Mouse (Mus musculus) CD4-positive, CD25-positive, alpha-beta regulatory T cell, adult 2 months (primary cell): ENCODE measurements around the gene Syngr1.

ENCODE experiments used
- DNase-seq: peaks from one replicate; pipeline ENCODE4 v3.0.0-alpha.2; 2012; ENCODE audit warnings: low read depth, low spot score

Syngr1 gene

DNA sequence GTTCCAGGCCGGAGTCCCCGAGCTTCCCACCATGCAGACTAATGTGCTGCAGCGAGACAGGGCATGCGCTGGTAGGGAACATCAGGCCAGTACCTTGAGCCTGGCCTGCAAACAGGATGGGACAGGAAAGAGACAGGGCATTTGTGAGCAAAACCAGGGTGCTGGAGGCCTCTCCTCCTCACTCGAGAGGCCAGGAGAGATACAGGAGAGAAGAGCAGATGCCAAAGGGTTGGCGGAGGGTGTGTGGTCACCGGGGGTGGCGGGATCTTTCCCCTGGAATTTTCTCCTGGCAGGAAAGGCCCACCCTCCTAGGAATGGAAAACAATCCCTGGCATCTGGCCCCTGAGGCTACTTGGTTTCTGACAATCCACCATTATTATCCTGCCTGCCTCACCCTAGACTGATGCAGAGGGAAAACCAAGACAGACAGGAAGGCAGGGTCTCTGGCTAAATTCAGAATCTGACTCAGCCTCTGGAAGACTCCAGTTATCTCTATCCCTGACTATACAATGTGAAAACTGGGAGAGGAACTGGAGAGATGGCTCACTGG is 21.0 kb upstream of the Syngr1 start:
- no peak for DNase-seq

DNA sequence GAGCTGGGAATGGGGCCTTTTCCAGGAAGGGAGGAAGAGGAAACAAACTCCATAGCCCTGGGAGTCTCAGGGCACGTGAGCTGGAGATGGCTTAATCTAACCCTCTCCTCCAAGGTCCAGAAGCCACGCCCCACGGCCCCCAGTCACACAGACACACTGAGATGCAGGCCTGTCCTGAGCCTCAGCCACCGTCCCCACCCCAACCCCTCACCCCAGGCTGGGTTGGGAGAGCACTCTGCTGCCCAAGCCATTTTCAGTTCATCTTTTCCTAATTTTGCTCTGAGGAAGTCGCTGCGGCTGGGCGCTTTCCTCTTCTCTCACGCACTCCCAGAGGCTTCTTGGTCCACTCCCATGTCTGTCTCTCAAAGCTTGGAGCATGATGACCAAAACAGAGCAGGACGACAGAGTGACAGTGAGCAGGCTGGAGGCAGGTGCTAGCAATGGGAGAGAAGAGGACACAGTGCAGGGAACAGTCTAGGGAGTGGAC is 19.1 kb upstream of the Syngr1 start:
- no peak for DNase-seq

DNA sequence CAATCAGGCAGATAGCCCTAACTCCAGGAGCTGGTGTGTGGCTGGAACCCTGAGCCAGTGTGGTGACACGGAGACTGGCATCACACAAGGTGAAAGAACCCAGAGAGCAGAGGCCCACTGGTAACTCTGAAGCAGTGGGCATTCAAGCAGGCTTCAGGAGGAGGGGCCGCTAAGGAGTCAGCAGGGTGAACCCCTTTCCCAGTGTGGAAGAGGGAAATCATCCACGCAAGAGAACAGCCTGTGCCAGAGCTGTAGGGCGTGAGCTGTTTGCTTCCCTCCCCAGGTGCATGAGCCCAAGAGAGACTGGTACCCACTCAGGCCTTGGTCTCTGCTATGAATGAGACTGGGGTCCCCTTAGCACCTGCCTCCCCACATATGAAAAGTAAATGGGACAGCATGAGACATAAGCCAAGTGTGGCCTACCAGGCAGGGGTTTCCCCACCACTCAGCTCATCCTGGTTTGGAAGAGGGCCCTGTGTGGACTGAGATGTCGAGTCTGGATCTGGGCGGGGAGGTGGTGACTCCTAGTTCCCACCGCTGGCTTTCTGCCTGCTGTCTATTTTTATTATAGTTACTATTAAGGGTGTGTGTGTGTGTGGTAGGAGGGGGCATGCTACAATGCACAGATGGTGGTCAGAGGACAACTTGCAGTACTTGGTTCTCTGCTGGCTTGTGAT is 18.4 kb upstream of the Syngr1 start:
- DNase-seq: no peak

DNA sequence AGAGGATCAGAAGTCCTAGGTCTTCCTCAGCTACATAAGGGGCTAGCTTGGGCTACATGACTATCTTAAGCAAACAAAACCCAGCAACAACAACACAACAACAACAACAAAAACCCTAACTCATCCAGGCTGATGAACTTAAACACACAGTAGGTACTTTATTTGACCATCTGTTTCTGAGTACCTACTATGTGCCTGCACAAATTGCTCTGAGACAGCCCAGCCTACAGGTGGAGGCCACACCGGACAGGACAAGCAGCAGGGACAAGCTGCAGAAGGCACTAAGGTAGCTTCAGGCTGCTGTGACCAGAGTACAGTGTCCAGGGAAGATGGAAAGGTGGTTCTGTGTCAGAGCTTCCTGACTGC is 17.9 kb upstream of the Syngr1 start:
- no peak for DNase-seq

DNA sequence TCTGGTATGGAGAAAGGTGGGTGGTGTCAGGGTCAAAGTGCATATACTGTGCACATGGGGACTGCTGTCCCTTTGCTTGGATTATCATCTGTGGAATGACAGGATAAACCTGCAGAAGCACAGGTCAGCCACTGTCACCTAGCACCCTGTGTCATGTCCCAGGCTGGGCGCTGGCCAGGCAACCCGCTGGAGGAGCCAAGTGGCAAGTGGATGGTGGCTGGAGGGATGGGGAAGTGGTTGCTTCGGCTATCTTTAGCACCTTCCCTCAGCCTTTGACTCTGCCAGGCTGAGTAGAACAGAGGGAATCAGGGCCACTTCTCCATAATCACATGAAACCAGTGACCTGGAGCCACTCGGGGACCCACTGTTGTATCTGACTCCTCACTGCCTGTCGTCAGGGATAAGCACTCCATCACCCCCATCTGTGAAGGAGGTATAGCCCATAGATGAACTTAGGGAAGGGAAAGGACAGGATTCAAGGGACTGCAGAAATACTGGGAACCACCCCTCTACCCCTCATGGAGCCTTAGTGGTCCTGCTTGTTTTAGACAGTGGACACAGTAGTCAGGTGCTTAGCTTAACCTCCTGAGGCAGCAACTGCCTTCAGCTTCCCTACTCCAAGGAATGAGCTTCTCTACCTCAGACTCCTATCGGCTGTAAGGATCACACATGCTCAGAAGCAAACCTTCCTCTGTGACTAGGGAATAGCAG is 16.3 kb upstream of the Syngr1 start:
- DNase-seq: no peak

DNA sequence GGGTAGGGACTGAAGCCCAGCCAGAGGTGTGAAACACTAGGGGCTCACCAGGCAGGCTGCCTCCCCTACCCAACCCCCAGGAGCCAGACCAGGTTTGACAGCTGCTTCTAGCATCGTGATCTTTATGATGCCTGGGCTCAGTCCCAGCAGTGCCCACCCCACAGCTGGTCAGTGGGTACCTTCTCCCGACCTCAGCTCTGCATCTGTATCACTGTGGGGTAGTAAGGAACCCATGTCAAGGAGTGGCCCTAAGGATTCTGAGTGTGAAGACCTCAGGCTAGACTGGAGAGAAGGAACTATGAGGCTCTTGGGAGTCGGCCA is 15.8 kb upstream of the Syngr1 start:
- DNase-seq: no peak

DNA sequence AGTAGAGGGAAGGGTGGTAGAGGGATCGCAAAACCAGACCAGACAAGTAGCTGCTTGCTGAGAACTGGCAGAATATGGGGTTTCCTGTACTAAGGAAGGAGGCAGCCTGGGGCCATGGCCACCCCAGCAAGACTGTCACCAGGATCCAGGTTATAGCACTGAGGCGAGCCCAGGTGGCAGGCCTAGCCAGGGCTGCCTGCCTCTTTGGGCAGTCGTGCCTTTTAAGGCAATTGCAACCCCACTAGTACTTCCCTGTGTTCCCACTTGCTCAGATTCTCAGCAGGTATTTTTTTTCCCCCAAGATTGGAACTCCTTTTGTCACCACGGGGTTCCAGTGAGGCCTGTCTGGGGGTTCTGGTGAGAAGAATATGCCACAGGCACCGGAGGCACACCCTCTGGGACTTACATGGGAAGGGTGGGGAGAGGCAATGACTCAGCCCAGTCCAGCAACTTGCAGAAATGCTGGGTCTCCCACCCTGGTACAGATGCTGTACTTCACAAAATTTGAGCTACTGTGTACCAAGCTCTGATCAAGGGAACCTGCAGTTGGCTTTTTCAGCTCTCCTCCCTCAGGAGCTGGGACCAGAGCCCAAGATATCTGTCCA is 15.3 kb upstream of the Syngr1 start:
- DNase-seq: no peak

DNA sequence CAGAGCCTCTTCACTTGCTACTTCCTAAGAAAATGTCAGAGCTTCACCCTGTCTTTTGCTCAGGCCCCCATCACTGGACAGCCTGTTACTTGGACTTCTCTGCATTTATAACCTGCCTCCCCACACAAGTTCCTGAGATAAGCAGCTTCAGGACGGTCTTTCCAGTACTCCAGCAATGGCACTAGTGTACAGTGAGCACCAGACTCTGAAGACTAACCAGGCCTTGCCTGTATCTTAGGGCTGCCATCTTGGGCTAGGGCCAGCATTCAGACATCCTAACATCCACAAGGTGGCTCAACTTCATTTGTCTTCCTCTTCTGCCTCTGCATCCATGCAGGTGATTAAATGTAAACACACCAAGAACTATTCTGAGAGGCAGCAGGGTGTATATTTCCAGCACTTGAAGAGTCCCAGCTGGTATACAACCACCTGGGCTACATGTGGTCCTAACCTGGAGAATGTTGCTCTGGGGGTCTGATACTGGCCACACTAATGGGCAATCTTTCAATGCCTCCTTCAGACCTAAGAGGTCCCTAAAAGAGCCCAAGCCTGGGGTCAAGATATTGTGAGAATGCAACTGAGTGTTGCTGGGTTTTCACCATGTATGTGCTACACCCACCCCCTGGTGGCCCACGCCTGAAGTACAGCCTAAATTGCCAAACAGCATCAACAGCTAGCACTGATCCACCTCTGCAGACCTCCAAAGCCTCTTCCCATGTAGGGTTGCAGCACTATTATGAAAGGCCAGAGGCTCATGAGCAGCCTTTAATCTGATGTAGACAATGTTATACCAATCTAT is 14.6 kb upstream of the Syngr1 start:
- peak; percentile 88 for DNase-seq

DNA sequence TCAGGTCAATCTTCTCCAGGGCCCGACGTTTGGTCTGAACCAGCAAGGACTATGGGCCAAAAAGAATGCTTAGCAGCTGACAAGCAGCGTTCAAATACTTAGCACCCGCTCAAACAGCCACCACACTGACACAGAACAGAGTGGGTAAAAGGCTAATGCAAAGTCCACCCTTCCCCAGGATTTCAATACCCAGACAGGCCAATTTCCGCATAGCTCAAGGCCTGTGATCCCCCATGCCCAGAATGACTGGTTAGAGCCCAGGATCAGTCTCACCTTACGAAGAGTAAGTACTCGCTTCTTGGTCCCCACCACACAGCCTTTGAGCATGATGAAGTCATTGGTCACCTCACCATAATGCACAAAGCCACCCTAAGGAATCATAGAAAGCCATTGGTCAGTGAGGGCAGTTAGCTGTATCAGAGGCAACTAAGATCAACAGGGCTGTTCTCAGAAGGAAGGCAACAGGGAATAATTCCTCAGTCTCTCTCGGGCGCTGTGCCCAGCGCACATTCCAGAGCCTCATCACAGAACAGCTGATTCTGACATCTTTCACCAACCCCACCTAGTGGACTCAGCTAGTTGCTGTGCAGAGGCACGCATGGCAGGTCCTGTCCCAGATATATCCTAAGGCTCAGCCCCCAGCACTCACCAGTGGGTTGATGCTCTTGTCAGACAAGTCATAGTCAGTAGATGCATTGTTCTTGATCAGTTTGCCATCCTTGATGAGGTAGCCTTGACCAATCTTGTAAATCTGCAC is 12.9 kb upstream of the Syngr1 start:
- DNase-seq: no peak

DNA sequence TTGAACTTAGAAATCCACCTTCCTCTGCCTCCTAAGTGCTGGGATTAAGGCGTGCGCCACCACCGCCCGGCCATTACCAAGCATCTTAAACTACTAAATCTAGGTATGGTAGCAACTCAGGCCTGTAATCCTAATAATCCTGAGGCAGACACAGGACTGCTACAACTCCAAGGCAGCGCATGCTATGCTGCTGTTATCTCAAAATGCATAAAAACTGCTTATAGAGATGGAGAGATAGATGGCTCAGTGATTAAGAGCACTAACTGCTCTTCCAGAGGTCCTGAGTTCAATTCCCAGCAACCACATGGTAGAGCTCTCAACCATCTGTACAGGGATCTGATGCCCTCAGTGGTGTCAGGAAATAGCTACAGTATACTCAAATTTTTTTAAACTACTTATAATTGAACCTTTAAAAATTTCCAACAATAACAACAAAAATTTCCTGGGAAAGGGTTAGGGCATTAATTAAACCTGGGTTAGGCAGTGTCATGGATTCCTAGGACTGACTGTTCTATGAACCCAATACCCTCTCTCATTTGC is 11.9 kb upstream of the Syngr1 start:
- DNase-seq: no peak

DNA sequence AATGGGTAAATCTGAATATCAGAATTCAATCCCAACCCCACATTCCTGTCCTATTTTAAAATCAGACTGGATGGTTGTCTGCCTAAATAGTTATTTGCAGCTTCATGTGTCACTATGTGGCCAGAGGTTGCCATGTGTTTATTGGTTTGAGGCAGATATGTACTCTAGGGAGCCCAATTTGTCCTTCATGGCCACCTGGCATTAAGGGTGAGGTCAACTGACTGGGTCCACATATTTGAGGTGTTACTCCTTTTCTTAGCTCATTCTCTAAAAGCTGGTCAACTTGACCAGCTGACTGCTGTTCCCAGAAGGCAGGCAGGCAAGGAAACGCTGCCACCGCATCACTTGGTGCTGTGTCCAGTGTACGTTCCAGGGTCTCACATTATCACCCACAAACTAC is 11.2 kb upstream of the Syngr1 start:
- DNase-seq: no peak

DNA sequence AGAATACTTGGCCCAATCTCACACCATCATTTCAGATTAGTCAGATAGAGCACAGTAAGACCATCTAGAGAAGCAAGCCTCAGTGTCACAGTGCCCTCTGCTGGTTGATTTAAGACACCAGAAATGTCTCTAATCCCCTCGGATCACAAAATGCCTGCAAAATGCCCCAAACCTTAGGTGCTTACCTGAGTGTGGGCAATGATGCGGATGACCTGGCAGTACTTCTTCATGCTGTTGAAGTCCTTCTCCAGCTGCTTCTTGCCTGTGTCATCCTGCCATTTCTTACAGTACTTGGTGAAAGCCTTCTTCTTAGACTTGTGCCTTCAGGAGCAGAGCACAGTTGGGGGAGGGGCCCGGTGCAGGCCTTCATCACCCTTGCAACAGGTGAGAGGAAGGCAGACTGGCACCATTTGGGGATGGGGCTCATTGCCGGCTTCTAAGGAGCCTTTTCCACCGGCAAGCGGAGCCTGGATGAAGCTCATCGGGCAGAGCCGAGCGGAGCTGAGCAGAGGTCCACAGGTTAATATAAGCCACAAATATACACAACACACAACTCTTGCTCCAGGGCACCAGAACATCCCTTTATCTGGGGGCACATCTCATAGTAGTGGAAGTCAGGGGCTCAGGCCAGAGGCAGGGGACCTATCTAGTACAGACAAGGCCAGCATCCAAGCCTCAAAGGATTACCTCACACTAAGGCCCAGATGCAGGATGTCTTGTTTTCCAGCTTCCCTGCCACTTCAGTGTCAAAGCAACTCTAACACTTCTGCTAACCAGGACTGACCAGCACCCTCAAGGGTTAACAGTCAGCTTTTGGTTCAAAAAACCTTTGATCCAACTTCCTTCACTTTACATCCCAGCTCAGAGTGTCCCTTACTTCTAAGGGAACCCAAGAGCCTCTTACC is 10.2 kb upstream of the Syngr1 start:
- peak; percentile 88 for DNase-seq

DNA sequence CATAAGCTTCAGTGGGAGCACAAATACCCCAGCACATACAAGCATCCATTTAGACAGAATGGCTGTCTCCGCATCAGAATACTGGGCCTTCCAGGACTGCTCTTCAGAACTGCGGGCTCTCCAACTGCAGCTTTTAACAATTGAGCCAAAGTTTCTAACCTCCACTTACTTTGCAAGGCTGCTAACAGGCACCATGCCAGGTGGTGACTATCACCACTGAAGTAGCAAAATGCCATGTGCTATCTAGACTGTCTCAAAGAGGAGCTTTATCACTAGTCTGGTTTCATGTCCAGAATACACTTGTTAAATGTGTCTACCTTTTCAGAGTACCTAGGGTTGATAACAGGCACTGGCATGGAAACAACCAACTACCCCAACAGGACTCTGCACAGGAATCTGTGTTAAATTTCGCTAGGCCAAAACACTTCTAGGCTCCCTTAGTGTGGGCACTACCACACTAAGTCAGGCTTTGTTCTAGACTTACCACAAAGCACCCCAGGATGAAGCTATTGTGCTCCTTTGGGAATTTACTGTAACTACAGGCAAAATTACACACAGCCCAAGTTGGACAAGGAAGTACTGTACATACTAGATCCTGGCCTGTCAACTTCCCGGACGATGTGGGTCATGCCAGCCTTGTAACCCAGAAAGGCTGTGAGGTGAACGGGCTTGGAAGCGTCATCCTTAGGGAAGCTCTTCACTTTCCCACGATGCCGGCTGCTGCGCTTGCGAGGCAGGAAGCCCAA is 9.2 kb upstream of the Syngr1 start:
- DNase-seq: no peak

DNA sequence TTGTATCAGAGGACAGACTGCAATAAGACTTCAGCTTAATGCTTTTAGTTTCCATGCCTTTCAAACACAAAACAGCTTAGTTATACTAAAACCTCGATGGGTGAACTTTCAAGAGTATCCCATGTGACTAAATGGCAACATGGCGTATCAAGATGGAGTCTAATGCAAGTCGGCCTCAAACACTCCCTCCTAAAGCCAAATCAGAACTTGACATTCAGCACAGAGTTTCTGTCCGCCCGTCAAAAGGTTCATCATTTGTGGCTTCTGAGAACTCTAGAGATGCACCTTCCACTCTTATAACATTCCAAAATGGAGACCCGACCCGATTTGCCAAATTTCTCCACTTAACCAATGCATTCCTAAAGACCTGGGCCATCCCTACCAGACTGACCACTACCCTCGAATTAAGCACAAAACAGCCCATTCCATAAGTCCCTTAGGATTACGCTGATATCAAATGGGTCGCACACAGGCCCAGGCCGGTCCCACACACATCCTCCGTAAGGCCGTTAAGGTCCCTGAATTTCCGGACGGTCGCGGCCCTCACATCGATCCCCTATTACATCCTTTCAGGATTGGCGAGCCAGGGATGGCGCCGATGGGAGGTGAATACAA is 8.4 kb upstream of the Syngr1 start:
- peak; percentile 58 for DNase-seq

DNA sequence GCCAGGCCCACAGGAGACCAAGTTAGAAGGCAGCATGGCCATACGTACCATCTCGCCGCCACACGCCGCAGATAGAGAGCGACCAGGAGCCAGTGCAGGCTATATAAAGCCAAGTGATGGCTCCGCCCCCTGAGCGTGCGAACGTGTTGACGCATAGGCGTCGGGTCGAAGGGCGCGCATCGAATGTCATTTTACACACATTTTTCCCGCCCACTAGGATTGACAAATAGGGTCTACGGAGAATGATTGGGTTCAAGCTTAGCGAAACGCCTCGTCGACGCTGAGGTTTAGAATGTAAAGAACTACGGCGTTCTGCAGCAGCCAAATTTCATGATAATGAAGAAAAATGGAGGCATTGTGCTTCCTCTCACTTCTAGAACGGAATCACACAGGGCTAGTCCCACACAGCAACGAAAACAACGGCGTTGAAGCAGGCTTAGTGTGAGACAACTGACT is 7.8 kb upstream of the Syngr1 start:
- peak; percentile 100 for DNase-seq

DNA sequence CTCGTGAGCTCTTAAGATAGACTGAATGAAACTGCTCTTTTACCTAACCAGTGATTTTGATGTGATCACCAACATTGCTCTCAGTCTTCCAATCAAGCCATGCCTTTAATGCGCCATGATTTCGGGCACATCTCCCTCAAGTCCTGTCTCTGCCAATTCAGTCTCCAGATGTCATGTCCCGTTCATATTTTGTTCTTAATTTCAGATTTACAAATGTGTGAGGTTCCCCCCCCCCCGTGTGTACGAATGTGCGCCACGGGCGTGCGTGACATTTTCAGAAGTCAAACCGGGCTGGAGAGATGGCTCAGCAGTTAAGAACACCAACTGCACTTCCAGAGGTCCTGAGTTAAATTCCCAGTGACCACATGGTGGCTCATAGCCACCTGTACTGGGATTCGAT is 7.4 kb upstream of the Syngr1 start:
- DNase-seq: no peak

DNA sequence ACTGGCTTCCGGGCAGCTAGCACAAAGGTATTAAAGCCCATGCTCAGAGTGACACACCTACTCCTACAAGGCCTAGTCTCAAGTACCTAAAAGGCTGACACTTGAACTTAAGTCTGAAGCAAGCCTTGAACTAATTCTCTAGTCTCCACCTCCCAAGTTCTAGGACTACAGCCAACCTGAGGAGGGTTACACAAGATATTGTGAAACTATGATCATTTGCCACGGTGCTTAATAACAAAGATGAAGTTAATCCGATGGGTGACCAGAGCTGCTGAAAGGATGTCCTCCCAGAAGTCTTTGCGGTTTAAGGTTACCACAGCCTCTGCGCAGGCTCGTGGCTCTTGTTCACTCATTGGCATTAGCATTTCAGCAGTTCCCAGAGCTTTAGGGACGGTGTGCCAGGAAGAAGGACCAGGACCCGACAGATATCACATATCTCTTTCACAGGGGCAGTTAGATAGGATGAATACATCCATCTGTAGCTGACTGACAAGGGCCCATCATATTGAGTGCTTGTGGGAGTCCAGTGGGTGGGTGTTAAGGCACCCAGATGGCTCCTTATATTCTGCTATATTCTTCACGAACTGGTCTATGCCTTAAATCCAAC is 3.6 kb upstream of the Syngr1 start:
- no peak for DNase-seq

DNA sequence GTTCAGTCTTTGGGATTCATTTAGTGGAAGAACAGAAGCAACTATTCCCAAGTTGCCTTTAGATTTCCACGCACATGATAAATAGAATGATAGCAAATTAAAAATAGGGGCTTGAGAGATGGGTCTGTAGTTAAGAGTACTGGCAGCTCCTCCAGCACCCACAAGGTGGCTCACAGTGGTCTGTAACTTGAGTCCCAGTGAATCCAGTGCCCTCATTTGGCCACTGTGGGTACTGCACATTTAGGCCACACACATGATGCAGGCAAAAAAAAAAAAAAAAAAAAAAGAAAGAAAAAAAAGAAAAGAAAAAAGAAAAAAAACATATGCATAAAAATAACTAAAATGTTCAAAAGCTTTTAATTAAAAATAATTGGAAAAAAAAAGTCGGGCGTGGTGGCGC is 2.5 kb upstream of the Syngr1 start:
- peak; percentile 97 for DNase-seq
